Mouse (Mus musculus): ENCODE measurements around the gene Nuak2.

Nuak2 gene

DNA sequence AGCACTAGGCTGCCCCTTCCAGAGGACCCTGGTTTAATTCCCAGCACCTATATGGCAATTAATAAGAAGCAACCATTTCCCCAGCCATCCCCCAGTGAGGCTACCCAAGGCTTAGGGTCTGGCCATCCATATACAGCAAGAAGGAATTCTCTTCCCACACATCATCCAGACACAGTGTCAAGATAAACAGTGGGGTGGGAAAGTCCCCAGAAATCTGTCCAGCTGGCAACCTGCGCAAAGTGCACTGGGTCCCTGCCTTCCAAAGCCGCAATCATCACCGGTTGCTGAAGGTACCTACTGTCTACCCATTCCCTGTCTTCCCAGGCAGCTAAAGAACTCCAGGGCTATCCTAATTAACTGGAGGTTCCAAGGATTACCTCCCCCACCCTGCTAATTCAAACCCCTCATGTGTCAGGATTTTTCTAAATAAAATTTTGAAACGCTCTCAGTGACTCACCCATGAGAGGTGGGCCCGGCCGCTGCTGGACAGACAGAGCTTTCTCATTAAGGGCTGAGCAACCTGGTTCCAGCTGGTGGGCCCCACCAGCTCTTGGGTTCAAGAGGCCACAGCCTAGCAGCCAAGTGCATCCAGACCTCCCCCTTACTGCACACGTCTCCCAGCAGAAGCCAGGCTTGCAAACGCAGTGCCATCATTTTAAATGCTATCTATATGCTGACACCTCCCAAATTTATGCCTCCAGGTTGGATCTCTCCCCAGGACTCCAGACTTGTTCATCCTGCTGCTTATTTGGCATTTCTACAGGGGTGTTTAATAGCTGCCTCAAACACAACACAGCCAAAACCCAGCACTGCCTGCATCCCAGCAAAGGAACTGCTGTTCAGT is 60.5 kb downstream of the Nuak2 start:
- no peak for DNase-seq (ENCODE audit: low read depth, low spot score)

DNA sequence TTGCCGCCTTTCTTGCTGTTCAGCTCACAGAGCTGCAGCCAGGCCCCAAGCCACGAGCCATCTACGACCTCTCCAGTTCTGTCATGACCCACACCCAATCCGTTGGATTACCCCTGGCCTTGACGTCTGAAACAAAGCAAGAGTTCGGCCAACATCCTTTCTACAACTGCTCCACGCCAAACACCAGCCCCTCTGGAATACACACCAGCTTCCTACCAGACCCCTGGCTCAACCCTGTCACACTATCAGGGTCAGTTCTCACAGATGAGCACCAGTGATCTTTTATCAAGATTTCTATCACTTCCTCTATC is 61.1 kb downstream of the Nuak2 start:
- no peak for DNase-seq (ENCODE audit: low read depth, low spot score)

- no peak for DNase-seq (ENCODE audit: low read depth, low spot score)
Observed at GRCm38 (mm10) chr1:132377811-132378210, 61.9 kb downstream of the Nuak2 start.

DNA sequence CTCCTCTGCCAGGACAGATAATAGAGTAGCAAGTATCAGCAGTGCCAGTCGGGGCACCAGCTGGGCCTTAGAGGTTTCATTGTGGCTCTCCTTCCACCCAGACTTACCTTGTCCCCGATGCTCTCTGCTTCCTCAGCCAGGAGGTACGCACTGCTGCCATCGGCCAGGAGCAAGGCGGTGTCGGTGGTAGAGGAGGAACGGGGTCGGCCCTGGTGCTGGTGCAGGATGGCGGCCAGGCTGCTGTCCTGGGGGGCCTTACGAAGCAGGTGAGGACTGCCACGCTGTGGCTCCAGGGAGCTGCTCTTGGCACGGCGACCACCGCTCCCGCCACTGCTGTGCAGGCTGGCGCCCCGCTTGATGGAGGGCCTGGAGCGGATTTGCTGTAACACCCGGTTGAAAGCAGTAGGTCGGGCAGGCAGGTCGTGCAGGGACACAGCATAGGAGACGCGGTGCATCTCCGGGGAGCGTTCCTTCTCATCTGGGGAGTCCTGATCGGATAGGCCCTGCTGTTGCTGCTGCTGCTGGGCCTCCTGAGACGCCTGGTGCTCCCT is 64.7 kb downstream of the Nuak2 start:
- DNase-seq (ENCODE audit: low read depth, low spot score) = no peak

DNA sequence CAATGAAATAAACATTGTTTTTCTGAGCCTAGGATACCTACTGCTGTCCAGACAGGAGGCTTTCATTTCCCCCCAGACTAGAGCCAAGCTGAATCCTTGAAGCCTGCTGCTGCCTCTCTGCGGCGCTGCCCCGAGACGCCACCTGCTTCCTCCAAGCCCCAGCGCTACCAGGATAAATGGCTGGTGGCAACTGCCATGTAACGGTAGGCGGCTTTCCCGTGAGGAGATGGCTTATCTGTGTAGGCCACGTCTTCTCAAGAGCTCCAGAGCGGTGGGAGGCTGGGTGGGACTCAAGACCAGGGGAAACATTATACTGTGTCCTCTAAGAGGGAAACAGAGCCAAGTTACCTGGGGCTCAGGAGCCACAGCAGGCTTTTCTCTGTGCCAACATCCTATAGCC is 66.0 kb downstream of the Nuak2 start:
- no peak for DNase-seq (ENCODE audit: low read depth, low spot score)
